ENCODE assay signal across 8 mouse cellular contexts in the genomic region with DNA sequence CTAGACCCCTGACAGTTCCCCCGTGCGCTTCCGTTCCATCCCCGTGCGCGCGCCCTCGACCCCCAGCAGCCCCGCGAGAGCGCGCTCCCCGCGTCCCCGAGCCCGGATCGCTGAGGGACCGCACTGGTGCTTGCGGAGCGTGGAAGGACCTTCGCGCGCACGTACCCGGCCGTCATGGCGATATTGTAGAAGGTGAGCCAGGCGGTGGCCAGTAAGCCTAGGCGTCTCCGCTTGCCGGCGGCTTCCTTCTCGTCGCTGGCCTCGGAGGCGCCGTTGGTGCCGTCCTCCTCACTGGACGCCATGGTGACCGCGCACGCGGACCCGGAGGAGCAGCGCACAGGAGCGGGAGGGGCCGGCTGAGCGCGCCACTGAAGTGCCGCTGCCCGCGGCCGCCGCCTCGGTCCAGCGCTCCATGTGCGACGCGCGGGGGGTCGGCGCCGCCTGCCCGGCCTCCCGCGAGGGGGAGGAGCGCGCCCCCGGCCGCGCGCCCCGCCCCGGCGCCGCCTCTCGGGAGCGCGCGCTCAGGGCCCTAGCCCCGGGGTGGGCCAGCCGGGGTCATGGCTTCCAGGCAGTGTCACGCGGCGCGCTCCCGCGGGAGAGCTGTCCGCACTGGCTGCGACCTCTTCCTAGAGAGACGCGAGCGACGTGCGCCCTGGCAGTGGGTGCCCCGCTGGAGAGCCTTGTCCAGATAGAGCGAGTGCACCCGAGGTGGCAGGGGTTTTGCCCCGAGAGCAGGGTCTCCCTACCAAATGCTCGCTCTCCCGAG. TPM values are rescaled to one million over a fixed set of nuclear protein-coding genes. Genes with fewer than 3 reads are reported as not detected.
DNase-seq lines count a peak whose midpoint lies in the region; ATAC-seq and TF ChIP-seq lines count a peak whose summit lies in the region.

A gene (minus strand): TSS at position 570 of the 766 bp plus-strand sequence.

- peak; percentile 65 for DNase-seq in WW6 (ENCODE audit: low read depth, low spot score)
- DNase-seq in cerebellum, postnatal 4 days (ENCODE audit: low spot score in 2 of 2) = peak; percentile 79 to 94
- DNase-seq in gastrocnemius, adult 2 months = peak; percentile 94
- peak; percentile 38 to 79 for DNase-seq in left cerebral cortex, adult 9 months (ENCODE audit: low spot score in 2 of 2)
- peak; percentile 94 to 95 for DNase-seq in right cerebral cortex, postnatal 10 days (ENCODE audit: low spot score in 2 of 2)
- peak; percentile 50 to 64 for DNase-seq in urinary bladder, postnatal 36 days (ENCODE audit: low spot score in 2 of 2)

- H3K4me3 ChIP-seq in gastrocnemius, adult 2 months = peak within 1 kb of the TSS; percentile 99
- peak within 1 kb of the TSS; percentile 82 for H3K4me3 ChIP-seq in hindbrain, embryonic 16.5 days (ENCODE audit: low read length)
- peak within 1 kb of the TSS; percentile 98 for H3K4me3 ChIP-seq in megakaryocyte, embryonic 14.5 days (replicated peaks)

- WGBS in hindbrain, embryonic 16.5 days = under 1% methylated on average over 65 of the region's 101 CpGs

- peak within 1 kb of the TSS; percentile 87 for H3K4me2 ChIP-seq in hindbrain, embryonic 16.5 days (ENCODE audit: low read length)

- TF ChIP-seq CTCF in gastrocnemius, adult 2 months (IDR thresholded peaks at IDR 0.05) = no peak

- H3K9me3 ChIP-seq in hindbrain, embryonic 16.5 days (ENCODE audit: control insufficient read depth, low read length) = no peaks in the 10 kb centered on the region
- no peaks in the 10 kb centered on the region for H3K9me3 ChIP-seq in megakaryocyte, embryonic 14.5 days

- H3K27ac ChIP-seq in gastrocnemius, adult 2 months = peak within 1 kb of the TSS; percentile 99
- H3K27ac ChIP-seq in hindbrain, embryonic 16.5 days (ENCODE audit: low read depth, low read length) = peak within 1 kb of the TSS; percentile 95

- H3K9ac ChIP-seq in hindbrain, embryonic 16.5 days (ENCODE audit: low read depth, low read length) = peak within 1 kb of the TSS; percentile 91

- H3K27me3 ChIP-seq in hindbrain, embryonic 16.5 days (replicated peaks; ENCODE audit: control insufficient read depth, insufficient read depth, low read length) = no peaks in the 10 kb centered on the region
- H3K27me3 ChIP-seq in megakaryocyte, embryonic 14.5 days (replicated peaks) = no peaks in the 10 kb centered on the region

- ATAC-seq in hindbrain, embryonic 16.5 days = peak; percentile 94

- no peaks in the 10 kb centered on the region for H3K36me3 ChIP-seq in hindbrain, embryonic 16.5 days (ENCODE audit: control insufficient read depth, insufficient read depth, low read length)
- peaks cover 6% of the 10 kb centered on the region for H3K36me3 ChIP-seq in megakaryocyte, embryonic 14.5 days (replicated peaks; ENCODE audit: low read length)

- H3K4me1 ChIP-seq in hindbrain, embryonic 16.5 days (ENCODE audit: control insufficient read depth, insufficient read depth, low read depth, low read length) = peaks cover 8% of the 10 kb centered on the region
- H3K4me1 ChIP-seq in megakaryocyte, embryonic 14.5 days = peaks cover 36% of the 10 kb centered on the region

- intact Hi-C loops in gastrocnemius, adult 2 months (cut with DNase I) = loop anchor here (2.0 kb wide), 1 partner anchor 17 kb away; no protein-coding TSS in a partner anchor

RNA-seq across cellular contexts. Expression of the gene that starts here (rescaled TPM):
- 100 to 1,000 TPM; 103 to 105 TPM for total RNA-seq in gastrocnemius, adult 2 months (2021)
- polyA plus RNA-seq in hindbrain, embryonic 16.5 days (2015; fragmentation: Nextera tagmentation; extraction: Ambion mirVana) = 78.3 and 84.2 TPM in 2 replicates
- polyA plus RNA-seq in megakaryocyte, embryonic 14.5 days (2012; ENCODE audit: insufficient read depth, low replicate concordance) = 101 and 115 TPM in 2 replicates

Comparison
In these comparisons a context has a peak if more than half of its experiments do, and no peak if none do; other contexts are left out.
1. Peak in every context shown above with its lines: DNase-seq, ATAC-seq, H3K4me3 ChIP-seq and H3K27ac ChIP-seq.